Mouse (Mus musculus) heart, adult 18-20 months (tissue): ENCODE measurements around the gene Bola3. TPM values are rescaled to one million over a fixed set of nuclear protein-coding genes. Genes with fewer than 3 reads are reported as not detected.
"Not testable (repeated sequence)": the region's sequence is repeated elsewhere in the genome, so short reads cannot be mapped to it uniquely, and the experiment has no call there.

ENCODE experiments used
- DNase-seq, 2 experiments: peaks; one replicate each; pipeline ENCODE4 v3.0.0; 2021 to 2022; ENCODE audit warnings: mixed read lengths in 1 of 2
- long read RNA-seq, 2 experiments: library from polyadenylated mRNA; stranded (forward); transcript quantifications; one replicate each; pipeline ENCODE4 v2.0.0; 2021
- total RNA-seq, 2 experiments: library from RNA; stranded (reverse); gene quantifications; 2 replicates each; pipeline ENCODE4 v1.2.3; 2021

The Bola3 gene
- 100 to 1,000 TPM; 388 to 397 TPM for total RNA-seq
- long read RNA-seq, experiment 1, transcript Bola3-207 (4 exons, 2,312 nt) = major isoform, 546 of 630 reads
- long read RNA-seq, experiment 1, transcript Bola3-201 (3 exons, 709 nt) = minor isoform, 6 of 630 reads
- long read RNA-seq, experiment 1, partial matches to known transcripts = 0 of 630 reads
- long read RNA-seq, experiment 1, other reads (novel, unspliced or antisense) = 78 of 630 reads
- long read RNA-seq, experiment 2, transcript Bola3-201 (3 exons, 709 nt) = minor isoform, 6 of 449 reads
- long read RNA-seq, experiment 2, transcript Bola3-207 (4 exons, 2,312 nt) = major isoform, 371 of 449 reads
- long read RNA-seq, experiment 2, partial matches to known transcripts = 5 of 449 reads
- long read RNA-seq, experiment 2, other reads (novel, unspliced or antisense) = 66 of 449 reads

- no peak for DNase-seq
Measured at GRCm38 (mm10) chr6:83348873-83349272, at the start of gene Bola3. TSS of gene Bola3 (plus strand) at chr6:83349147.

DNA sequence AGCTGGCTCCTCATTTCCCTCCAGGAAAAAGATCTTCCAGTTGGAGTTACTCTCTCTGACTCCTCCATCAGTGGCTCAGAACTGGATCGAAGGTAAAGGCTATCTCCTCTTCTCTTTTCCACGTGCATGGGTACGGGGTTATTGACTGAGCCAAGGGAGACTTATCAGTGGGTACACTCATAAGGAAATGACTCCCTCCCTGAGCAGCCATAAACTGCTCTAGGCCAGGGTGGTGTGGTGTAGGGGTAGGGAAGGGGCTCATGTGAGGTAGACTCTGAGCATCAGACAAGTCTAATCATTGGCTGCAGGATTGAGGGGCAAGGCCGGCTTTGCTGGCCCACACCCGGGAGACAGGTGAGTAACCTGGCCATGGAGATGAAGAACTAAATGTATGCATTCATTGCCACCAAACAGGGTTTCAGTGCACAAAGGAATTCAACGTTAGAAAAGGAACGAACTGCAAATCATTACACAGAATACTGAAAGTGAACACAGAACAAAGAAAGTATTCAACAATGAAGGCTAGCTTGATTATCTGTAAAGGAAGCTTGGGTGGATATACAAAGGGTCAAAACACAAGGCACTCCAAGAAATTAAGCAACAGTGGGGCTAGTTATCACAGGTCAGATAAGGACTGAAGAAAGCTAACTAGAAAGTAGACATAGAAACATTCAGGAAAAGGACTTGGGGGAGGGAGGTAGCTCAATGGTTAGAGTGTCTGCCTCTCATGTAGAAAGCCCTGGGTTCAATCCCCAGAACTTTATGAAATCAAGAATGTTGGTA, 48.3 kb upstream of the Bola3 start:
- DNase-seq = no peak

GRCm38 (mm10) chr6:83301294-83301693, 47.7 kb upstream of the Bola3 start:
- DNase-seq = no peak

DNA sequence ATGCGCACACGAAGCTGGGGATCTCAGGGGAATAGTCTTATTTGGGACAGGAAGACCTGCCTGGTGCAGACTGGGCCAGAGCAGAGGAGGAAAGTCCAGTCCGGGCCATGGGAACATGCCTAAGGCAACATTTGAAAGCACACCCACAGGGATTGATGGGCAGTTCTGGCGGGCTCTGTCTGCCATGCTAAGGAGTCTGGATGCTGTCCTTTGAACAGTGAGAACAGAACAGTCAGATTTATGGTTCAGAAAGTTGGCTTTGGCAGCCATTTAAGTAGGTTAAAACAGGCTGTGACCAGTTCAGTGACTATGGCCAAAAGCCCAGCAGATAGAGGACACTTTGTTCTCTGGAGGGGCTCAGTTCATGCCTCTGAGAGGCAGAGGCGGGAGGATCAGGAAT, 46.7 kb upstream of the Bola3 start:
- DNase-seq = peak; percentile 23 to 42

- no peak for DNase-seq
Measured at GRCm38 (mm10) chr6:83309017-83309416, 39.9 kb upstream of the Bola3 start.

DNA sequence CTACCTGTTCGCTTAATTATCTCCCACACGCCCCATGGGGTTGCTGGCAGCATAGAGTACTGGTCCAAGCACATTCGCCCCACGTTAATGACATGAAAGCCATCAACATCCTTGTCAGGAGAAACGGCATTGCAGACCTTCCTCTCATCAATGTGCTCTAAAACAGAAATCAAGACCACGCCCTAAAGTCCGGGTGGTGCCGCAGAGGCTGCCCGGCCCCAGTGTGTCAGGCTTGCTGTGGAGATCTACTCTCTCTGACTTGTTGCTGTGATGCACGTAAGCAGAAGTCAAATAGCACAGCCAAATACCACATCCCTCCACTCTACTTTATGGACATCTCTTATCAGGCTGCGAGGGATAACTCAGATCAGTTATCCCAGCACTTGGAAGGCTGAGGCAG, 37.7 kb upstream of the Bola3 start:
- DNase-seq = no peak

- DNase-seq = no peak
Measured at GRCm38 (mm10) chr6:83312021-83312420, 36.9 kb upstream of the Bola3 start.

DNA sequence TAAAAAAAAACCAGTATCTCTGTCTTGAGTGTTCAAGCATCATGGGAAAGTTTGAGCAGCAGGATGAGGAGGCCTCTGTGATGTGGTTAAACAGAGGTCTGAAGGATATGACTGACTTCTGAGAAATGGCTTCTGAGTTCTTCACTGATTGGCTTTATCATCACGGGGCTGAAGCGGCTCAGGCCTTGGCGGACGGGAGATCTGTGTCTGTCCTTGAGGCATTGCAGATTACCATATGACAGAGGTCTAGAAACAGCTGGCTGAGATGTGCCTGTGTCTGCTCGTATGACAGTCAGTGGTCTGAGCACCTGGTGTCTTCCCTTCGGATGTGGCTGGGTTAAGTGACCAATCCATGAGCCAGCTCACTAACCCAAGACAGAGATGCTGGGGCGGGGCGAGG, 36.4 kb upstream of the Bola3 start:
- no peak for DNase-seq

DNA sequence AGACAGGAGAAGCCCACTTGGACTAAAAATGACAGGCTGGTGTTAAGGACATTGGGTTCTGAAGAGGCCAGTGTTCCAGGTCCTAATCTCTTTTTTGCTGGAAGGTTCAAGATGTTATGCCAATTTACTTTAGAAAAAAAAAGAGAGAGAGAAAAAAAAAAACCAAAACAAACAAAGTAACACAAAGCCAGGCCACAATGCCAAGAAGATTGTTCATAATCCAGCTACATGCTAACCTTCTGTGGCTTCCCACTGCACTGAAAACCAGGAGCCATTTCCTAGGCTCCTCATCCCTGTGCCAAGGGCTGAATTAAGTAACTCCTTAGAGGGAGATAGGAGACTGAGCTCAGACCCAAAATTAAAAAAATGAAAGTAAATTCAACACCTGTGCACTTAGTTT, 33.7 kb upstream of the Bola3 start:
- DNase-seq = no peak

DNA sequence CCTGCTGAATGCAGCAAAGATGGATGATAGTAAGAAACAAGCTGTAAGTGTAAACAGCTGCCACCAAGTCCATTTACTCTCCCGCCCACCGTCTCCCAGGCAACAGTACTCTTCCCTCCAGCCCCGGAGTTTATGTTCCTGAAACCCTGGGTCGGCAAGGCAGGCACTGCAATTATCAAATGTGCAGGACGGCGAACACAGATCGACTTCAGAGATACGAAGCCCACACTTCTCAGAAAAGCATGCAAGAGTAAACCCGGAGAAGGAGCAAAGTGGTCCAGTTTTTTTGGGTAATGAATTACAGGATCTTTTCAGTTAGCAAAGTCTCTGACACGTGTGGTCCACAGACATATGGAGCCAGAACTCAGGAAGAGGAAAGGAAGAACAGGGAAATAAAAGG, 32.9 kb upstream of the Bola3 start:
- no peak for DNase-seq

GRCm38 (mm10) chr6:83317108-83317741, 31.7 kb upstream of the Bola3 start:
- peak; percentile 91 to 94 for DNase-seq

GRCm38 (mm10) chr6:83321927-83322326, 27.0 kb upstream of the Bola3 start:
- no peak for DNase-seq

DNA sequence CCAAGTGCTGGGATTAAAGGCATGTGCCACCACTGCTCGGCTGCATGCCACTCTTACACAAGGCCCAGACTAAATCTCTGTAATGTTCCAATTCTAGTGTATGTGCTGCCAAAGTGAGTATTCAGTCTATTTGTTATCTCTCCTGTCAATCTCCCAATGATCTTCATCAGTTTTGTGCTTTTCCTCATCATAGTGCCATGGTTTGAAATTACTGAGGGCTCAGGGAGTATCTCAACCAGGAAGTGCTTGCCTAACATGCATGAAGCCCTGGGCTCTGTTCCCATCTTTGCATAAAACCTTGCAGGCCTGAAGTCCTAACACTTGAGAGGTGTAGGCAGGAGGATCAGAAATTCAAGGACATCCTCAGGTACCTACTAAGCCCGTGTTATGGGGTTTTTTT, 26.2 kb upstream of the Bola3 start:
- DNase-seq = no peak

GRCm38 (mm10) chr6:83323652-83324419, 25.1 kb upstream of the Bola3 start:
- DNase-seq = no peak

DNA sequence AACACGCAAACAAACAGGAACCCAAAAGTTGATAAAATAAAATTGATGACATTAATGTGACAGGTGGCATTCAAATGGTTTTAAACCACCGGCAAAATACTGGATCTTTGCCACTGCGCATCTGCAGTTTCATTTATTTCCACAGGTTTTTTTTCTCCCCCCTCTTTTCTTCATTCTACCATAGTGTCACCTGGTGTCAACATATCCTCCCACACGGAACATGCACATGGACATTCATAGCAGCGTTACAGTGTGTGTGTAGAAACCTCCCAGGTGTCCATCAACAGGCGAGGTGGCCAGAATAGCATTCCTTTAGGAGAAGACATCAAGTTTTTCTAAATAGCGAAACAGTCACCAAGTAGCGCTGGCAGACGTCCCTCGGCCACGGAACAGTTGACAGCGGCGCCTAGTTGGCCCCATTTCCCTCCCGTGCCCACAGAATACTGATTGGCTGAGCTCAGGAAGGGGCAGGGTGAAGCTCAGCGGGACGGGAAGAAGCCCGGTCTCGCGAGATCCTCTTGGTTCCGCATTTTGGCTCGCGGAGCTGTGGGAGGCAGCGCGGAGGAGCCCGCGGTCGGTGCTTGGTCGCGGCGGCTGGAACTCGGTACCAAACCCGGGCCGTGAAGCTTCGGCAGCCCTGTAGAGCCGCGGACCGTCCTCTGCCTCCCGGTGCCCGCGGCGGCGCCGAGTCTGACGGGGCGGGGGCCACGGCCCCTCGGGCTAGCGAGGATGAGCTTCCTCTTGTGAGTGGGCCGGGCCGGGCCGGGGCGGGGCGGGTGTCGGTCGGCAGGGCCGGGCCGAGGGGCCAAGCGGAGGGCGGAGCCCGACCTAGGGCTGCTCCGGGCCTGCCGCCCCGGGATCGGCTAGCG, 23.2 kb upstream of the Bola3 start, which contains the start of the genes Mthfd2 and Mob1a:
Gene Mthfd2, minus strand, starts transcription at position 384 of the 869 bp plus-strand sequence.
Gene Mob1a, plus strand, starts transcription at position 492 of the 869 bp plus-strand sequence.
- DNase-seq = peak; percentile 97 to 98

- DNase-seq = no peak
Measured at GRCm38 (mm10) chr6:83326394-83326736, 22.6 kb upstream of the Bola3 start.

DNA sequence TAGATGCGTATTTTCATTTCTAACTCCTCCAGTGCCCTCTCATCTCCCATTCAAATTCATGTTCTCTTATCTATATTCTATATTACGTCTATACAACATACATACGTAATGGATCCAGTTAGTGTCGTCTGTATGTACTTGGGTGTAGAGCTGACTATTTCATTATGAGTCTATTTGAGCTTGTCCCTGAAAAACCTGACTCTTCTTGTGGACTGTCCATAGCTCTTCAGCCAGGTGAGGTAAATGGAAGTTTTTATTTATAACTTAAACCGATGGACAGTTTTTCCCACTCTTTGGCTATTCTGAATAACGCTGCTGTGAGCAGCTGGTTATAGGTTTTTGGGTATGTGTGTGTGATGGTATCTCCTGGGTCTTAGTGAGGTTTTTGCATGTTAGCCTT, 22.2 kb upstream of the Bola3 start:
- DNase-seq = no peak

DNA sequence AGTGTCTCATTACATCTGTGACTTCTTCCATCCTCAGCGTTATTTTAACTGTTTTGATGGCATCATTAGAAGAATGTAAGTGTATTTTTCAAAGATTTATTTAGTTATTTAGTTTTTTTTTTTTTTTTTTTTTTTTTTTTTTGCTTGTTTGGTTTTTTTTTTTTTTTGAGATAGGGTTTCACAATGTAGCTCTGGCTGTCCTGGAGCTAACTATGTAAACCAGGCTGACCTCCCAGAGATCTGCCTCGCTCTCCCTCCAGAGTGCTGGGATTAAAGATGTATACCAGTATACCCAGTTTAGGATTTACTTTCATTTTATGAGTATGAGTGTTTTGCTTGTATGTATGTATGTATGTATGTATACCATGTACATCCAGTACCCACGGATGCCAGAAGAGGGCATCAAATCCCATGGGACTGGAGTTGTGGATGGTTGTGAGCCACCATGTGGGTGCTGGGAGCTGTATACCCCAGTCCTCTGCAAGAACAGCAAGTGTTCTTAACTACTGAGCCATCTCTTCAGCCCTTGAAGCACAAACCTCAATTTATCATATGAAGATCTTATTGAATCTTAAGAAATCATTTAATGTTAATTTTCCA, 21.3 kb upstream of the Bola3 start:
- no peak for DNase-seq

- no peak for DNase-seq
Measured at GRCm38 (mm10) chr6:83341387-83341786, 7.6 kb upstream of the Bola3 start.

DNA sequence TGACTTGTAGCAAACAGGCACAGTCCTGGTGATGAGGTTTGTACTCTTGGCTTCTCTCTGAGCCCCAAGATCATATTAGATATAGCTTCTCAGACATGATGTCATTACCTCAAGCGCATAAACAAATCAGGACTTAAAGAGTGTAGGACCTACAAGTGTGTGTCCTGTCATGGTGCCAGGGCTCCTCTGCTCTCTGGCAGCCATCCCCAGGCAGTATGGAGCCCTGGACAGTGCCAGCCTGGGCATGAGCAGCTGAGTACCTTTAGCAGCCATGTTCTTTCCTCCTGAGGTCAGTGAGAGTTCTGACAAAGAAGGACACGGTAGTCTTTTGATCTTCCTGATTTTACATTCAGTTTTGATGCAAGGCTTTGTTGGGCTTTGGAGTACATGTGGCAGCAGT, 6.0 kb upstream of the Bola3 start:
- DNase-seq = no peak

GRCm38 (mm10) chr6:83345285-83345684, 3.7 kb upstream of the Bola3 start:
- not testable (repeated sequence) for DNase-seq
